Mouse (Mus musculus): ENCODE measurements around the gene Phactr1. TPM values are rescaled to one million over a fixed set of nuclear protein-coding genes. Genes with fewer than 3 reads are reported as not detected.

Phactr1 gene
- polyA plus RNA-seq, 1 experiment from 2014 or later: 41.1 TPM

- H3K27me3 ChIP-seq (ENCODE audit: control insufficient read depth, insufficient read depth, low read length): no peaks in the 10 kb centered on the region
- H3K4me2 ChIP-seq (ENCODE audit: low read depth): no peak overlapping the region
- no peak for DNase-seq (ENCODE audit: low spot score)
- no peak overlapping the region for H3K9ac ChIP-seq (ENCODE audit: low read length)
- no peak for ATAC-seq (ENCODE audit: insufficient read depth, low FRiP score, low TSS enrichment)
- H3K4me1 ChIP-seq (ENCODE audit: control insufficient read depth, insufficient read depth, low read length): no peaks in the 10 kb centered on the region
- H3K9me3 ChIP-seq (ENCODE audit: control insufficient read depth, low read length): no peaks in the 10 kb centered on the region
- no peak overlapping the region for H3K27ac ChIP-seq (ENCODE audit: low read depth, low read length)
- no peaks in the 10 kb centered on the region for H3K36me3 ChIP-seq (ENCODE audit: control insufficient read depth, insufficient read depth, low read length)
- WGBS: 90% methylated on average over 2 of the region's 2 CpGs
- H3K4me3 ChIP-seq (ENCODE audit: low read depth, low read length): no peak overlapping the region
Observed at GRCm38 (mm10) chr13:43070971-43071370, 390.5 kb downstream of the Phactr1 start.

GRCm38 (mm10) chr13:43075456-43075855 is 395.0 kb downstream of the Phactr1 start:
- Histone ChIP-seq H3K27me3 (ENCODE audit: control insufficient read depth, insufficient read depth, low read length) (no peaks in the 10 kb centered on the region), H3K36me3 (ENCODE audit: control insufficient read depth, insufficient read depth, low read length) (no peaks in the 10 kb centered on the region), H3K27ac (ENCODE audit: low read depth, low read length) (no peak overlapping the region), H3K9me3 (ENCODE audit: control insufficient read depth, low read length) (no peaks in the 10 kb centered on the region), H3K4me2 (ENCODE audit: low read depth) (no peak overlapping the region), H3K4me3 (ENCODE audit: low read depth, low read length) (no peak overlapping the region), H3K4me1 (ENCODE audit: control insufficient read depth, insufficient read depth, low read length) (no peaks in the 10 kb centered on the region), H3K9ac (ENCODE audit: low read length) (no peak overlapping the region)
- ATAC-seq (ENCODE audit: insufficient read depth, low FRiP score, low TSS enrichment): no peak
- DNase-seq (ENCODE audit: low spot score): no peak
- 76% methylated on average over 6 of the region's 6 CpGs for WGBS

- Histone ChIP-seq H3K9ac (ENCODE audit: low read length) (no peak overlapping the region), H3K36me3 (ENCODE audit: control insufficient read depth, insufficient read depth, low read length) (no peaks in the 10 kb centered on the region), H3K4me1 (ENCODE audit: control insufficient read depth, insufficient read depth, low read length) (no peaks in the 10 kb centered on the region), H3K9me3 (ENCODE audit: control insufficient read depth, low read length) (no peaks in the 10 kb centered on the region), H3K27me3 (ENCODE audit: control insufficient read depth, insufficient read depth, low read length) (no peaks in the 10 kb centered on the region), H3K4me2 (ENCODE audit: low read depth) (no peak overlapping the region), H3K4me3 (ENCODE audit: low read depth, low read length) (no peak overlapping the region), H3K27ac (ENCODE audit: low read depth, low read length) (no peak overlapping the region)
- DNase-seq (ENCODE audit: low spot score): no peak
- ATAC-seq (ENCODE audit: insufficient read depth, low FRiP score, low TSS enrichment): no peak
- WGBS: 90% methylated on average over 9 of the region's 9 CpGs
Observed at GRCm38 (mm10) chr13:43077485-43077884, 397.1 kb downstream of the Phactr1 start.

- no peaks in the 10 kb centered on the region for H3K27me3 ChIP-seq (ENCODE audit: control insufficient read depth, insufficient read depth, low read length)
- H3K36me3 ChIP-seq (ENCODE audit: control insufficient read depth, insufficient read depth, low read length): no peaks in the 10 kb centered on the region
- no peak overlapping the region for H3K27ac ChIP-seq (ENCODE audit: low read depth, low read length)
- no peak overlapping the region for H3K9ac ChIP-seq (ENCODE audit: low read length)
- WGBS: 88% methylated on average over 7 of the region's 7 CpGs
- ATAC-seq (ENCODE audit: insufficient read depth, low FRiP score, low TSS enrichment) (no peak), DNase-seq (ENCODE audit: low spot score) (no peak)
- H3K9me3 ChIP-seq (ENCODE audit: control insufficient read depth, low read length): no peaks in the 10 kb centered on the region
- no peaks in the 10 kb centered on the region for H3K4me1 ChIP-seq (ENCODE audit: control insufficient read depth, insufficient read depth, low read length)
- H3K4me2 ChIP-seq (ENCODE audit: low read depth): no peak overlapping the region
- H3K4me3 ChIP-seq (ENCODE audit: low read depth, low read length): no peak overlapping the region
Observed at GRCm38 (mm10) chr13:43085226-43085625, 404.8 kb downstream of the Phactr1 start.

- no peak for ATAC-seq (ENCODE audit: insufficient read depth, low FRiP score, low TSS enrichment)
- Histone ChIP-seq H3K4me2 (ENCODE audit: low read depth) (no peak overlapping the region), H3K27me3 (ENCODE audit: control insufficient read depth, insufficient read depth, low read length) (no peaks in the 10 kb centered on the region), H3K4me3 (ENCODE audit: low read depth, low read length) (no peak overlapping the region), H3K9ac (ENCODE audit: low read length) (no peak overlapping the region), H3K9me3 (ENCODE audit: control insufficient read depth, low read length) (no peaks in the 10 kb centered on the region), H3K4me1 (ENCODE audit: control insufficient read depth, insufficient read depth, low read length) (no peaks in the 10 kb centered on the region), H3K36me3 (ENCODE audit: control insufficient read depth, insufficient read depth, low read length) (no peaks in the 10 kb centered on the region), H3K27ac (ENCODE audit: low read depth, low read length) (no peak overlapping the region)
- WGBS: 53% methylated on average over 7 of the region's 7 CpGs
- peak; percentile 44 for DNase-seq (ENCODE audit: low spot score)
Observed at GRCm38 (mm10) chr13:43094365-43094764, 413.9 kb downstream of the Phactr1 start.

- no peak for DNase-seq (ENCODE audit: low spot score)
- H3K4me3 ChIP-seq (ENCODE audit: low read depth, low read length): no peak overlapping the region
- no peaks in the 10 kb centered on the region for H3K27me3 ChIP-seq (ENCODE audit: control insufficient read depth, insufficient read depth, low read length)
- ATAC-seq (ENCODE audit: insufficient read depth, low FRiP score, low TSS enrichment): no peak
- H3K9me3 ChIP-seq (ENCODE audit: control insufficient read depth, low read length): peaks cover 3% of the 10 kb centered on the region; the same call in 1 of the 2 replicates
- H3K27ac ChIP-seq (ENCODE audit: low read depth, low read length): no peak overlapping the region
- 78% methylated on average over 7 of the region's 7 CpGs for WGBS
- no peak overlapping the region for H3K4me2 ChIP-seq (ENCODE audit: low read depth)
- H3K9ac ChIP-seq (ENCODE audit: low read length): no peak overlapping the region
- no peaks in the 10 kb centered on the region for H3K36me3 ChIP-seq (ENCODE audit: control insufficient read depth, insufficient read depth, low read length)
- H3K4me1 ChIP-seq (ENCODE audit: control insufficient read depth, insufficient read depth, low read length): no peaks in the 10 kb centered on the region
Observed at GRCm38 (mm10) chr13:43102943-43103342, 422.5 kb downstream of the Phactr1 start.

- Histone ChIP-seq H3K27me3 (ENCODE audit: control insufficient read depth, insufficient read depth, low read length) (no peaks in the 10 kb centered on the region), H3K36me3 (ENCODE audit: control insufficient read depth, insufficient read depth, low read length) (no peaks in the 10 kb centered on the region), H3K4me3 (ENCODE audit: low read depth, low read length) (no peak overlapping the region), H3K9me3 (ENCODE audit: control insufficient read depth, low read length) (peaks cover 3% of the 10 kb centered on the region; the same call in 1 of the 2 replicates), H3K4me1 (ENCODE audit: control insufficient read depth, insufficient read depth, low read length) (no peaks in the 10 kb centered on the region), H3K27ac (ENCODE audit: low read depth, low read length) (no peak overlapping the region), H3K9ac (ENCODE audit: low read length) (no peak overlapping the region), H3K4me2 (ENCODE audit: low read depth) (no peak overlapping the region)
- ATAC-seq (ENCODE audit: insufficient read depth, low FRiP score, low TSS enrichment): no peak
- WGBS: 95% methylated on average over 9 of the region's 9 CpGs
- no peak for DNase-seq (ENCODE audit: low spot score)
Observed at GRCm38 (mm10) chr13:43104496-43104895, 424.1 kb downstream of the Phactr1 start.

GRCm38 (mm10) chr13:43112280-43112679 is 431.9 kb downstream of the Phactr1 start:
- H3K36me3 ChIP-seq (ENCODE audit: control insufficient read depth, insufficient read depth, low read length): no peaks in the 10 kb centered on the region
- no peak overlapping the region for H3K4me2 ChIP-seq (ENCODE audit: low read depth)
- ATAC-seq (ENCODE audit: insufficient read depth, low FRiP score, low TSS enrichment) (no peak), DNase-seq (ENCODE audit: low spot score) (no peak)
- no peaks in the 10 kb centered on the region for H3K9me3 ChIP-seq (ENCODE audit: control insufficient read depth, low read length)
- H3K4me1 ChIP-seq (ENCODE audit: control insufficient read depth, insufficient read depth, low read length): no peaks in the 10 kb centered on the region
- no peak overlapping the region for H3K27ac ChIP-seq (ENCODE audit: low read depth, low read length)
- 63% methylated on average over 7 of the region's 7 CpGs for WGBS
- H3K9ac ChIP-seq (ENCODE audit: low read length): no peak overlapping the region
- no peak overlapping the region for H3K4me3 ChIP-seq (ENCODE audit: low read depth, low read length)
- no peaks in the 10 kb centered on the region for H3K27me3 ChIP-seq (ENCODE audit: control insufficient read depth, insufficient read depth, low read length)

- Histone ChIP-seq H3K9ac (ENCODE audit: low read length) (no peak overlapping the region), H3K27me3 (ENCODE audit: control insufficient read depth, insufficient read depth, low read length) (no peaks in the 10 kb centered on the region), H3K9me3 (ENCODE audit: control insufficient read depth, low read length) (no peaks in the 10 kb centered on the region), H3K27ac (ENCODE audit: low read depth, low read length) (no peak overlapping the region), H3K36me3 (ENCODE audit: control insufficient read depth, insufficient read depth, low read length) (no peaks in the 10 kb centered on the region), H3K4me3 (ENCODE audit: low read depth, low read length) (no peak overlapping the region), H3K4me2 (ENCODE audit: low read depth) (no peak overlapping the region), H3K4me1 (ENCODE audit: control insufficient read depth, insufficient read depth, low read length) (no peaks in the 10 kb centered on the region)
- WGBS: 83% methylated on average over 3 of the region's 3 CpGs
- no peak for DNase-seq (ENCODE audit: low spot score)
- ATAC-seq (ENCODE audit: insufficient read depth, low FRiP score, low TSS enrichment): no peak
Observed at GRCm38 (mm10) chr13:43112707-43113106, 432.3 kb downstream of the Phactr1 start.
